Mouse (Mus musculus) forebrain, postnatal 0 days (tissue): ENCODE data around the gene Susd4. TPM values are rescaled to one million over a fixed set of nuclear protein-coding genes. Genes with fewer than 3 reads are reported as not detected.
A peak's percentile ranks its signal among the peaks of the same experiment; 100 is the strongest.

Experiments
- ATAC-seq: fragments of 200-750 bp; cut with Nextera tagmentation; 2 replicates; pipeline ENCODE4 v1.8.0; 2017; ENCODE audit warnings: mild to moderate bottlenecking, moderate library complexity
- DNase-seq: peaks from one replicate; pipeline ENCODE4 v3.0.0-alpha.2; 2015
- H3K27ac ChIP-seq: fragments of 300-500 bp; sonication (generic); 2 replicates; pipeline ENCODE4 v1.5.1; 2014; ENCODE audit warnings: low read depth, mild to moderate bottlenecking, antibody characterized with exemption, low read length, moderate library complexity, mixed read lengths
- H3K27me3 ChIP-seq: fragments of 300-500 bp; sonication (generic); 2 replicates; pipeline ENCODE4 v1.6.1; 2014; ENCODE audit warnings: mild to moderate bottlenecking, low read length, mixed read lengths; ENCODE audit not compliant: insufficient read depth
- H3K36me3 ChIP-seq: fragments of 300-500 bp; sonication (generic); 2 replicates; pipeline ENCODE4 v1.6.1; 2014; ENCODE audit warnings: mild to moderate bottlenecking, moderate library complexity; ENCODE audit not compliant: insufficient read depth
- H3K4me1 ChIP-seq: fragments of 300-500 bp; sonication (generic); 2 replicates; pipeline ENCODE4 v1.6.1; 2014; ENCODE audit warnings: antibody characterized with exemption; ENCODE audit not compliant: insufficient read depth
- H3K4me2 ChIP-seq: fragments of 300-500 bp; sonication (generic); 2 replicates; pipeline ENCODE4 v1.6.1; 2014; ENCODE audit warnings: low read depth, mild to moderate bottlenecking, moderate library complexity
- H3K4me3 ChIP-seq: fragments of 300-500 bp; sonication (generic); 2 replicates; pipeline ENCODE4 v1.5.1; 2014; ENCODE audit warnings: low read depth, low read length, mixed read lengths
- H3K9ac ChIP-seq: fragments of 300-500 bp; sonication (generic); 2 replicates; pipeline ENCODE4 v1.6.1; 2014; ENCODE audit warnings: mild to moderate bottlenecking
- H3K9me3 ChIP-seq: fragments of 300-500 bp; sonication (generic); 2 replicates; pipeline ENCODE4 v1.6.1; 2016; ENCODE audit warnings: low read length
- CTCF ChIP-seq: sonication (generic); IDR thresholded peaks from 2 replicates; pipeline ENCODE4 v1.5.1; 2016; ENCODE audit warnings: antibody characterized with exemption, control low read depth, low read depth
- WGBS: fragments of 180-500 bp; shearing (Covaris S2); extraction: QIAGEN DNeasy Blood & Tissue Kit; methylation state at CpG from one replicate; pipeline ENCODE4 v1.1.7; 2014; 5-methylcytosine and 5-hydroxymethylcytosine counted together
- polyA plus RNA-seq: library from polyadenylated mRNA; unstranded; fragments of >200 nt; fragmentation: Nextera tagmentation; extraction: Ambion mirVana; gene quantifications from 2 replicates; pipeline ENCODE4 v1.2.1, GENCODE M21; 2015
- total RNA-seq: library from RNA; depleted of rRNA; stranded (reverse); fragments of >200 nt; gene quantifications from 2 replicates; pipeline ENCODE4 v1.2.3, GENCODE M21; 2014

Susd4 gene
- total and polyA plus RNA-seq, 2 experiments from 2014 or later, result 55.4 to 65.4 TPM

DNA sequence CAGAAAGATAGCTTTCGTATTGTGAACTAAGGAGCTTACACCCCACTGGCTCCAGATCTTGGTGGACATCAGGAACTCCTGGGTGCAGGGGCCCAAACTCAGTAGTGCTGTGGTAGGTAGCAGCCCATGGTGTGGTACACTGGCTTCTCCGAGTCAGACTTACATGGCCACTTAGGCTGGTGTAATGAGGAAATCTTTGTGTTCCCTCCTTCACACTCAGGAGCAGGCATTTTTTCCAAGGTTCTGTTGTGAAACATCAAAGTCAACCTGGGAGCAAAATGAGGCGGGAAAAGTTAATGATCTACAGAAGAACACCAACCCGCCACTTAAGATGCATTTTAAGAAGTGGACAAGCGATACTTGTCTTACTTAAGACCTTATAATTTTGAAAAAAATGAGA, 21.8 kb downstream of the Susd4 start:
- Histone ChIP-seq H3K4me3 (no peak overlapping the region), H3K27me3 (no peaks in the 10 kb centered on the region), H3K27ac (no peak overlapping the region), H3K4me2 (no peak overlapping the region), H3K9me3 (no peaks in the 10 kb centered on the region), H3K9ac (no peak overlapping the region), H3K4me1 (no peaks in the 10 kb centered on the region), H3K36me3 (no peaks in the 10 kb centered on the region)
- 92% methylated on average over 5 of the region's 5 CpGs for WGBS
- TF ChIP-seq CTCF, result no peak
- ATAC-seq, result no peak
- DNase-seq, result no peak

DNA sequence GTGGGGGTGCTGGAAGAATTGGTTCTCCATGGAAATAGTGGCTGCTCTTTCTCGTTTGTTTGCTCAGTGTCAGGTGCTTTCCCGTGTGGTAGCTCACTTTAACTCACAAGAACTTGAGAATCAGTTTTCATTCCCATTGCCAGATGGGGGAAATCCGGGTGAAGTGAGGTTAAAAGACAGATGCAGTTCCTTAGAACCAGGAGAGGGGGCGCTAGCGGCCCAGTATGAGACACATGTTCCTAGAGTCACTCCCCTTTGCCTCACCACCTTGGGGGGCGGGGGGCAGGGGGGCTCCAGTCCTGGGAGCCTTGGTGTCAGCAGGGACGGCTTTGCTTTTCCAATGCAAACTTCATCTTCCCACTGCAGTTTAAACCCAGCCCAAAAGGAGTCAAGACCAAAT, 23.4 kb downstream of the Susd4 start:
- no peak overlapping the region for H3K4me2 ChIP-seq
- no peak overlapping the region for H3K27ac ChIP-seq
- no peaks in the 10 kb centered on the region for H3K9me3 ChIP-seq
- WGBS, result 42% methylated on average over 7 of the region's 7 CpGs
- no peak overlapping the region for H3K4me3 ChIP-seq
- H3K27me3 ChIP-seq, result no peaks in the 10 kb centered on the region
- TF ChIP-seq CTCF, result no peak; the same call in 1 of the 2 replicates
- no peaks in the 10 kb centered on the region for H3K4me1 ChIP-seq
- no peak for ATAC-seq
- H3K36me3 ChIP-seq, result no peaks in the 10 kb centered on the region
- H3K9ac ChIP-seq, result no peak overlapping the region
- no peak for DNase-seq

DNA sequence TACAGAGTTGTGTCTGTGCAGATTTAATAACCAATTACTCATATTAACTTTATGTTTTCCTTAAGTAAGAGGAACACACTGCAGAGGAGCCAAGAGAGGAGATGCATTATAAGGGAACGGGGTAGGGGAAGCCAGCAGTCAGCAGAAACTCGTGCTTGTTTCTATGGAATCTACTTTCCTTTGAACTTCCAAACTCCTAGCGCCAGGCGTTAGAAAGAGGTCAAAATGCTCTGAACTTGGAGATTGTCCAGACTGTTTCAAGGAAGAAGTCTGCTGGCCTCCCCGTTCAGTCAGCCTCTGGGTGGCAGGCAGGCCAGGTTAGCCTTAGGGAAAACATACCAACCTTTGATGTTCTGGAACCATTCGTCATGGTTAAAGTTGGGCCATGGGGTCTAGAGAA, 25.2 kb downstream of the Susd4 start:
- Histone ChIP-seq H3K4me2 (no peak overlapping the region), H3K4me1 (no peaks in the 10 kb centered on the region), H3K36me3 (no peaks in the 10 kb centered on the region), H3K9ac (no peak overlapping the region), H3K4me3 (no peak overlapping the region), H3K9me3 (no peaks in the 10 kb centered on the region), H3K27me3 (no peaks in the 10 kb centered on the region), H3K27ac (no peak overlapping the region)
- no peak for ATAC-seq
- WGBS, result 61% methylated on average over 6 of the region's 6 CpGs
- no peak for DNase-seq
- no peak for TF ChIP-seq CTCF

DNA sequence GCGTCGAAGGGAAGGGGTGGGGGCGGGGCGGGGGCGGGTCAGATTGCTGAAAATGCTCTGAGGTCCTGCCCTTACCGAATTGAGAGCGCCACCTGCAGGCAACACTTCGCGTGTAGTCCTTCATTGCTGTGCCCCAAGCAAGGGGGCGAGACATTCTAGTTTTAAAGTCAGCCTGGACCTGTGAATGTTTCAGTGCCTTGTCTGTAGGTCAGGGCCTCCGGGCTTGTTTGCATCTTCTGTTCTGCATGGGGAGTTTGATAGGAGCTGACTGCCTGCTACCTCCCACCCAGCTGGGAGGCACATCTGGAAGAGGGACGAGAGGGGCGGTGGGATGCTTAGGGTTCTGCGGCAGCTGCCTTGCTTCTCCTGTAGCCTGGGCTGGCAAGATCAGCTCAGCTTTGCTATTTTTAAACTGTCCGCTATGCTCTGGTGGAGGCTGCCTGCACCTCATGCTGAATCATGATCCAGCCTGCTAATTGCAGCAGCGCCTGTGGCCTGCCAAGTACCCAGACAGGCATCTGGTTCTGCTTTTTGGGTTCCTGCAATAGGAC, 28.9 kb downstream of the Susd4 start:
- ATAC-seq, result peak; percentile 81
- no peak overlapping the region for H3K27ac ChIP-seq

DNA sequence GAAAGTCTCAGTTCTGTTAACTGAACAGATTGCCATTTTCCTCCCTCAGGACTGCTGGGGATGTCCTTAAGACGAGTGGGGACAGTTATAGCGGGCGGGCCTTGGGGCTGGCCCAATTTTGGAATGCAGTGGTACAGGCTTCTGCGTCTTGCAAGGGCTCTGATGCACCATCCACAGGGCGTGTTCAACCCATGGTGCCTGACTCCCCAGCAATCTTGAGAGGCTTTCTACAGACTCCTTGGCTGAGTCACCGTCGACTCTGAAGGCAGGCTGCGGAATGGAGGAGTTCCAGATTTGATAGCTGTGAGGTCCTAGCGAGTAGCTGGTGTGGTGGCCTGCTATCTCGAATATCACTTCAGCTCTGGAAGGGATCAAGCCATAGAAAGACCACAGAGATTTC, 30.6 kb downstream of the Susd4 start:
- H3K36me3 ChIP-seq, result no peaks in the 10 kb centered on the region
- H3K4me2 ChIP-seq, result no peak overlapping the region
- no peak overlapping the region for H3K27ac ChIP-seq
- H3K9ac ChIP-seq, result no peak overlapping the region
- no peaks in the 10 kb centered on the region for H3K27me3 ChIP-seq
- no peak overlapping the region for H3K4me3 ChIP-seq
- DNase-seq (no peak), ATAC-seq (no peak)
- no peaks in the 10 kb centered on the region for H3K9me3 ChIP-seq
- TF ChIP-seq CTCF, result no peak
- 91% methylated on average over 10 of the region's 10 CpGs for WGBS
- no peaks in the 10 kb centered on the region for H3K4me1 ChIP-seq

More for the DNA sequence above, 28.9 kb downstream of the Susd4 start:
- no peak overlapping the region for H3K4me3 ChIP-seq
- TF ChIP-seq CTCF, result peak; percentile 59
- no peaks in the 10 kb centered on the region for H3K9me3 ChIP-seq
- peak; percentile 59 for DNase-seq
- H3K4me1 ChIP-seq, result no peaks in the 10 kb centered on the region
- no peak overlapping the region for H3K9ac ChIP-seq
- no peak overlapping the region for H3K4me2 ChIP-seq
- no peaks in the 10 kb centered on the region for H3K27me3 ChIP-seq
- no peaks in the 10 kb centered on the region for H3K36me3 ChIP-seq
- WGBS, result 21% methylated on average over 16 of the region's 16 CpGs

- H3K4me3 ChIP-seq, result no peak overlapping the region
- no peak for ATAC-seq
- 81% methylated on average over 9 of the region's 9 CpGs for WGBS
- H3K4me2 ChIP-seq, result no peak overlapping the region
- H3K27me3 ChIP-seq, result no peaks in the 10 kb centered on the region
- no peak overlapping the region for H3K27ac ChIP-seq
- no peaks in the 10 kb centered on the region for H3K36me3 ChIP-seq
- TF ChIP-seq CTCF, result no peak
- no peak overlapping the region for H3K9ac ChIP-seq
- no peaks in the 10 kb centered on the region for H3K4me1 ChIP-seq
- no peak for DNase-seq
- H3K9me3 ChIP-seq, result no peaks in the 10 kb centered on the region
Observed at GRCm38 (mm10) chr1:182794628-182795027, 31.0 kb downstream of the Susd4 start.

GRCm38 (mm10) chr1:182797048-182797447, 33.4 kb downstream of the Susd4 start:
- Histone ChIP-seq H3K27ac (no peak overlapping the region), H3K9me3 (no peaks in the 10 kb centered on the region), H3K4me3 (no peak overlapping the region), H3K4me1 (no peaks in the 10 kb centered on the region), H3K9ac (no peak overlapping the region), H3K36me3 (no peaks in the 10 kb centered on the region), H3K27me3 (no peaks in the 10 kb centered on the region), H3K4me2 (no peak overlapping the region)
- WGBS, result 50% methylated on average over 14 of the region's 14 CpGs
- ATAC-seq (no peak), DNase-seq (no peak)
- no peak for TF ChIP-seq CTCF
